Mouse (Mus musculus) stomach, postnatal 0 days (tissue): ENCODE measurements around the gene Arid1a.
A peak's percentile ranks its signal among the peaks of the same experiment; 100 is the strongest.

Source experiments
- CTCF ChIP-seq: IDR thresholded peaks from 2 replicates; pipeline ENCODE4 v1.5.1; 2016; ENCODE audit warnings: antibody characterized with exemption, low read depth, mild to moderate bottlenecking, moderate library complexity
- EP300 ChIP-seq: optimal IDR thresholded peaks from 2 replicates; pipeline ENCODE3; 2016; ENCODE audit warnings: antibody characterized with exemption

GRCm38 (mm10) chr4:133754238-133754637, 2.3 kb downstream of the Arid1a start:
- TF ChIP-seq CTCF (no peak), EP300 (peak; percentile 60)
